22 mouse cellular contexts compared by ENCODE assay signal in genomic region chr7:25214172-25214571, GRCm38 (mm10).
"Had no signal": no experiment of that assay in that cellular context is flagged by ENCODE, and none has a peak within 500 bp of the region (broad histone marks: within the 10 kb centered on the region; RNA-seq: fewer than 3 reads in every experiment).

No protein-coding gene starts in this region.

- H3K4me2 ChIP-seq: lung, embryonic 14.5 days; midbrain, embryonic 13.5 days; neural tube, embryonic 13.5 days had no signal

- H3K9ac ChIP-seq: lung, embryonic 14.5 days; midbrain, embryonic 13.5 days; neural tube, embryonic 13.5 days had no signal

- H3K27ac ChIP-seq: kidney, postnatal 0 days; layer of hippocampus, adult 2 months; left cerebral cortex, adult 2 months; macrophage; midbrain, embryonic 10.5 days; midbrain, embryonic 13.5 days; neural tube, embryonic 13.5 days; stomach, postnatal 0 days had no signal

- DNase-seq: kidney, adult 2 months; kidney, postnatal 25 days; layer of hippocampus, adult 9-11 months; layer of hippocampus, postnatal 36 days; lung, embryonic 14.5 days; retina, postnatal 1 day; thymus, adult 18-20 months; thymus, postnatal 14 days; thymus, postnatal 4 days had no signal

- ATAC-seq: intestine, postnatal 0 days; lung, postnatal 0 days; midbrain, embryonic 13.5 days; midbrain, embryonic 16.5 days had no signal

- H3K4me3 ChIP-seq: layer of hippocampus, adult 2 months; left cerebral cortex, adult 2 months; megakaryocyte, embryonic 14.5 days; midbrain, embryonic 10.5 days; midbrain, embryonic 13.5 days; myocyte; neural tube, embryonic 13.5 days had no signal

- H3K9me3 ChIP-seq: megakaryocyte, embryonic 14.5 days; midbrain, embryonic 13.5 days; neural tube, embryonic 13.5 days had no signal

- H3K27me3 ChIP-seq: midbrain, embryonic 13.5 days; neural tube, embryonic 13.5 days had no signal
